ENCODE assay signal across 27 mouse cellular contexts in genomic region chr2:5948964-5949363, GRCm38 (mm10).
"Had no signal": no experiment of that assay in that cellular context is flagged by ENCODE, and none has a peak within 500 bp of the region (broad histone marks: within the 10 kb centered on the region; RNA-seq: fewer than 3 reads in every experiment).

No protein-coding gene starts in this region.

- DNase-seq: gastrocnemius, postnatal 14 days; gastrocnemius, postnatal 36 days; heart, adult 18-20 months; heart, postnatal 10 days; heart, postnatal 4 days; kidney, adult 11 months; kidney, adult 2 months; kidney, adult 9 months; kidney, postnatal 14 days; kidney, postnatal 36 days; layer of hippocampus, adult 9-11 months; layer of hippocampus, postnatal 36 days; left cerebral cortex, postnatal 4 days; liver, embryonic 13.5 days; lung, adult 18-20 months had no signal

- H3K27ac ChIP-seq: heart, embryonic 10.5 days; hindbrain, embryonic 13.5 days; hindbrain, embryonic 15.5 days; hindbrain, postnatal 0 days; kidney, embryonic 15.5 days; kidney, postnatal 0 days; left cerebral cortex, adult 2 months; limb, embryonic 13.5 days; limb, embryonic 15.5 days; liver, embryonic 13.5 days; liver, embryonic 15.5 days had no signal

- ATAC-seq: hindbrain, postnatal 0 days; intestine, embryonic 16.5 days had no signal

- H3K4me2 ChIP-seq: heart, embryonic 12.5 days; hindbrain, embryonic 13.5 days; hindbrain, embryonic 15.5 days; kidney, embryonic 15.5 days; limb, embryonic 13.5 days; limb, embryonic 15.5 days; liver, embryonic 13.5 days; liver, embryonic 15.5 days had no signal

- H3K9ac ChIP-seq: heart, embryonic 12.5 days; hindbrain, embryonic 13.5 days; hindbrain, embryonic 15.5 days; kidney, embryonic 15.5 days; limb, embryonic 13.5 days; limb, embryonic 15.5 days; liver, embryonic 13.5 days; liver, embryonic 15.5 days had no signal

- H3K27me3 ChIP-seq: heart, embryonic 12.5 days; hindbrain, embryonic 13.5 days; hindbrain, embryonic 15.5 days; kidney, embryonic 15.5 days; limb, embryonic 13.5 days; limb, embryonic 15.5 days; liver, embryonic 13.5 days; liver, embryonic 15.5 days had no signal

- H3K4me3 ChIP-seq: heart, embryonic 10.5 days; heart, embryonic 12.5 days; hindbrain, embryonic 13.5 days; hindbrain, embryonic 15.5 days; kidney, embryonic 15.5 days; left cerebral cortex, adult 2 months; limb, embryonic 13.5 days; limb, embryonic 15.5 days; liver, embryonic 13.5 days; liver, embryonic 15.5 days had no signal

- H3K4me1 ChIP-seq: heart, embryonic 12.5 days had no signal

- H3K9me3 ChIP-seq: heart, embryonic 10.5 days; heart, embryonic 12.5 days; hindbrain, embryonic 13.5 days; hindbrain, embryonic 15.5 days; kidney, embryonic 15.5 days; limb, embryonic 13.5 days; limb, embryonic 15.5 days; liver, embryonic 13.5 days; liver, embryonic 15.5 days had no signal

- H3K36me3 ChIP-seq: heart, embryonic 12.5 days; hindbrain, embryonic 13.5 days; hindbrain, embryonic 15.5 days; kidney, embryonic 15.5 days; limb, embryonic 13.5 days; limb, embryonic 15.5 days; liver, embryonic 13.5 days; liver, embryonic 15.5 days had no signal
